Comparison of ENCODE assay signal across 20 mouse cellular contexts in genomic region chr6:144319717-144320116, GRCm38 (mm10).
DNase-seq lines count a peak whose midpoint lies in the region; ATAC-seq and TF ChIP-seq lines count a peak whose summit lies in the region.
"Had no signal": no experiment of that assay in that cellular context is flagged by ENCODE, and none has a peak within 500 bp of the region (broad histone marks: within the 10 kb centered on the region; RNA-seq: fewer than 3 reads in every experiment).

No protein-coding gene starts in this region.

- H3K27me3 ChIP-seq in lung, embryonic 14.5 days (ENCODE audit: insufficient read depth, low read length) = no peaks in the 10 kb centered on the region
- H3K27me3 ChIP-seq in forebrain, embryonic 16.5 days (replicated peaks; ENCODE audit: control insufficient read depth, insufficient read depth, low read length) = no peaks in the 10 kb centered on the region
- H3K27me3 ChIP-seq: CH12.LX; forebrain, embryonic 13.5 days; heart, embryonic 13.5 days; hindbrain, embryonic 13.5 days; intestine, embryonic 15.5 days had no signal

- peak; percentile 4; the same call in 1 of the 2 replicates for TF ChIP-seq CTCF in lung, embryonic 14.5 days (IDR thresholded peaks at IDR 0.05; ENCODE audit: low read depth)

- H3K9me3 ChIP-seq in lung, embryonic 14.5 days (ENCODE audit: low read depth, low read length) = no peaks in the 10 kb centered on the region
- no peaks in the 10 kb centered on the region for H3K9me3 ChIP-seq in forebrain, embryonic 16.5 days (ENCODE audit: control insufficient read depth, low read length)
- H3K9me3 ChIP-seq: forebrain, embryonic 13.5 days; heart, embryonic 13.5 days; hindbrain, embryonic 13.5 days; intestine, embryonic 15.5 days had no signal

- no peak overlapping the region for H3K27ac ChIP-seq in lung, embryonic 14.5 days (ENCODE audit: low read depth)
- no peak overlapping the region for H3K27ac ChIP-seq in forebrain, embryonic 16.5 days (ENCODE audit: low read length)
- H3K27ac ChIP-seq: forebrain, embryonic 13.5 days; gastrocnemius, adult 2 months; heart, embryonic 13.5 days; hindbrain, embryonic 13.5 days; hindbrain, postnatal 0 days; intestine, embryonic 15.5 days had no signal

- H3K4me2 ChIP-seq in lung, embryonic 14.5 days = no peak overlapping the region
- no peak overlapping the region for H3K4me2 ChIP-seq in forebrain, embryonic 16.5 days (ENCODE audit: low read length)
- H3K4me2 ChIP-seq: forebrain, embryonic 13.5 days; heart, embryonic 13.5 days; hindbrain, embryonic 13.5 days; intestine, embryonic 15.5 days had no signal

- ATAC-seq in lung, embryonic 14.5 days (ENCODE audit: insufficient read depth) = no peak
- ATAC-seq in hematopoietic stem cell, adult 5-6 weeks (replicated peaks in 1 of 2; ENCODE audit: insufficient read depth in 1 of 2, low FRiP score in 2 of 2, low TSS enrichment in 1 of 2, low read depth in 1 of 2, poor library complexity in 2 of 2, severe bottlenecking in 2 of 2) = peak; percentile 29 to 59; a peak in 3 of 4 replicates
- ATAC-seq in forebrain, embryonic 16.5 days = no peak
- ATAC-seq: activated CD4-positive, CD25-positive, alpha-beta regulatory T cell, adult 4 months; forebrain, embryonic 13.5 days; hindbrain, postnatal 0 days; intestine, embryonic 15.5 days had no signal

- no peaks in the 10 kb centered on the region for H3K36me3 ChIP-seq in lung, embryonic 14.5 days (ENCODE audit: insufficient read depth)
- H3K36me3 ChIP-seq in forebrain, embryonic 16.5 days (ENCODE audit: control insufficient read depth, insufficient read depth) = no peaks in the 10 kb centered on the region
- H3K36me3 ChIP-seq: heart, embryonic 13.5 days; hindbrain, embryonic 13.5 days; intestine, embryonic 15.5 days had no signal

- 0 out of 2 replicates have a peak, but pooled peaks cover 1% of the 10 kb centered on the region for H3K4me1 ChIP-seq in lung, embryonic 14.5 days (ENCODE audit: insufficient read depth)
- H3K4me1 ChIP-seq in forebrain, embryonic 16.5 days (replicated peaks; ENCODE audit: control insufficient read depth, insufficient read depth, low read length) = no peaks in the 10 kb centered on the region
- H3K4me1 ChIP-seq: heart, embryonic 13.5 days; hindbrain, embryonic 13.5 days; intestine, embryonic 15.5 days had no signal

- 40% methylated on average over 6 of the region's 6 CpGs for WGBS in lung, embryonic 14.5 days
- 68% methylated on average over 6 of the region's 6 CpGs for WGBS in forebrain, embryonic 16.5 days

- peak; percentile 34 to 62 for DNase-seq in cerebellum, postnatal 25 days
- no peak for DNase-seq in cerebellum, adult 11 months
- DNase-seq in lung, embryonic 14.5 days = no peak
- no peak for DNase-seq in lung, postnatal 36 days
- peak; percentile 16 for DNase-seq in R1 (ENCODE audit: low read depth, low spot score)
- no peak for DNase-seq in embryo, embryonic 11 days
- DNase-seq: adrenal gland, postnatal 14 days; gastrocnemius, adult 2 months; gastrocnemius, postnatal 25 days; heart, postnatal 4 days; kidney, adult 2 months had no signal

- no peak overlapping the region for H3K4me3 ChIP-seq in lung, embryonic 14.5 days (ENCODE audit: low read depth, low read length)
- no peak overlapping the region for H3K4me3 ChIP-seq in forebrain, embryonic 16.5 days (replicated peaks; ENCODE audit: low read length)
- H3K4me3 ChIP-seq: forebrain, embryonic 13.5 days; gastrocnemius, adult 2 months; heart, embryonic 13.5 days; hindbrain, embryonic 13.5 days; intestine, embryonic 15.5 days had no signal

- no peak overlapping the region for H3K9ac ChIP-seq in lung, embryonic 14.5 days
- no peak overlapping the region for H3K9ac ChIP-seq in forebrain, embryonic 16.5 days (replicated peaks; ENCODE audit: low read depth, low read length)
- H3K9ac ChIP-seq: forebrain, embryonic 13.5 days; heart, embryonic 13.5 days; hindbrain, embryonic 13.5 days; intestine, embryonic 15.5 days had no signal

Comparison
In these comparisons a context has a peak if more than half of its experiments do, and no peak if none do; other contexts are left out.
1. DNase-seq: peak in cerebellum, postnatal 25 days (2 of 2) and R1 (single experiment); none in cerebellum, adult 11 months (single experiment), lung, embryonic 14.5 days (single experiment), lung, postnatal 36 days (single experiment) and embryo, embryonic 11 days (single experiment).
2. ATAC-seq: peak in hematopoietic stem cell, adult 5-6 weeks (2 of 2); none in lung, embryonic 14.5 days (single experiment) and forebrain, embryonic 16.5 days (single experiment).